Mouse (Mus musculus) c-Kit-positive CD71-negative TER-119-negative erythroid progenitor cells, embryonic 14.5 days (primary cell): Measurements from ENCODE around the gene Npas2.

Experiments
- DNase-seq: peaks from one replicate; pipeline ENCODE4 v3.0.0-alpha.2; 2013; ENCODE audit warnings: low read depth

The Npas2 gene

DNA sequence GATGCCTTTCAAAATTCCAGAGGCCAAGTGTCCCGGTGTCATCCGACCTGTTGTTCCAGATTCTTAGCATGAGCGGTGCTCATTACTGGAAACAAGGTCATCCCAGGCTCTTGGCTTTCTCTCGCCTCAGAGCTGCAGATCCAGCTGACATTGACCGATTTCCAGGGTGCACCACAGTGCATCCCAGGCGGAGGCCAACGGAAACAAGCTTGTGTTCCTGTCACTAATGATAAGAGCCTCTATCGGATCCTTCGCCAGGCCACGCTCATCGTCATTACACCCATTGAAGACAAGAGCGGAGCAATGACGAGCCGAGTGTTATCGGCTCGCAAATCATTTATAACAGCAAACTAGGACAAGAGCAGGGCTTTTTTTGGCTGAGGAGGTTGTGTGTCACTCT, 91.3 kb downstream of the Npas2 start:
- DNase-seq: no peak

- DNase-seq: no peak
These were observed 93.5 kb downstream of the Npas2 start for GRCm38 (mm10) chr1:39287076-39287475.

GRCm38 (mm10) chr1:39287831-39288230, 94.3 kb downstream of the Npas2 start:
- DNase-seq: no peak

GRCm38 (mm10) chr1:39288425-39288824, 94.9 kb downstream of the Npas2 start:
- no peak for DNase-seq

GRCm38 (mm10) chr1:39292001-39292400, 98.5 kb downstream of the Npas2 start:
- no peak for DNase-seq

DNA sequence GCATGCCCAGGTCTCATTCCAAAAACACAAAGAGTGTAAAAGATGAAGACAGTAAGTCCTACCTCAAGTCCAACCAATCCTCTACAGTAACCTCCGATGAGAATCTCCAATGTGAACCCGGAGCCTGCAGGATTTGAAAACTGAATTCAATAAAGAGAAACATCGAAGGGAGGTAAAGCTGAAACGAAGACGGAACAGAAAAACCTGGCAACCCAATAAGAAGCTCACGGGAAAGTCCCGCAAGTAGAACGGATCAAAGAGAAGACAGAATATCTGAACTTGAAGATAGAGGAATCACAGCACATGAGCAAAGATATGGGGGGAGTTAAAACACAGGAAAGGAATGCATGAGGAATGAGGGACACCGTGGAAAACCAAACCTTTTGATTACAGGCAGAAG, 104.8 kb downstream of the Npas2 start:
- no peak for DNase-seq

DNA sequence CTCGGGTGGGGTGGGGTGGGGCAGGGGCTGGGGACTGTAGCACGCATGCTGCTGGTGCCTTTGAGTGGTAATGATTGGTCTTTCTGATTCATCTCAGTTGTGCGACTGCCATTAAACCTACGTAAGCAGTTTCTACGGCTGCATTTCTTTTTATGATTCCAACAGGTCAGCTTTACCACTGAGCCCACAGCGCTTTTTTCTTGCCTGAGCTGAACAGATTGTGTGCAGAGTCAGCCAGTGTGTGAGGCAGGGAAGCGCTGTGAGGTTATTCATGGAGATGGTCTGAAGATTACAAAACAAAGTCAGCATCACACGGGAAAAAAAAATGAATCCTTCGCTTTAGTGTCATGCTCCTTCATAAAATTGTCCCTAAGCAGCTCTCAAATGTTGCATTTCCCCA, 106.7 kb downstream of the Npas2 start:
- DNase-seq: no peak

GRCm38 (mm10) chr1:39300676-39301075, 107.1 kb downstream of the Npas2 start:
- DNase-seq: no peak

- DNase-seq: no peak
These were observed 108.7 kb downstream of the Npas2 start for GRCm38 (mm10) chr1:39302246-39302645.

DNA sequence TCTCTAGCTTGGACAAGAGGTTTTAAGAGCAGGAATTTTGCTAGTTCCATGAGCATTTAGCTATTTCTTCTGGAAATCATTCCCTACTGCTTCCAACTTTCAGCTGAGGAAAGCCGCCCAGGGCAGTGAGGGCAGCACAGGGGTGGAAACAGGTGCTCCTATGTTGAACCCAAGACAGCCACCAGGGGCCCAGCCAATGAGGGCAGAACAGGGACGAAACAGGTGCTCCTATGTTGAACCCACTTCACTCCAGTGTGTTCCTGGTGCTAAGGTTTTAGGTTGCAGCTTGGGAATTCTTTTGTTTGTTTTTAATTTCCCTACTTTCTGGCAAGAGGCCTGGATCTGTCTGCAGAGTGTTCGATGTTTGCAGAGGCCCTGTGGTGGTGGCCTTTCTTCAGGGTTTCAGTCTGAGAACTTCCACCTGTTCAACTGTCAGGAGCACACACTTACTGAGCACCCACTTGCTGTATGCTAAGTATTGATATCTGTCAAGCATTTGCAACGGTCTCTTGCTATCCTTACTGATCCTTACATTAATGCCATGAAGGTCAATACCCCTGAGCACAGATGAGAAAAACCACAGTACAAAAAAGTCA, 109.6 kb downstream of the Npas2 start:
- no peak for DNase-seq

DNA sequence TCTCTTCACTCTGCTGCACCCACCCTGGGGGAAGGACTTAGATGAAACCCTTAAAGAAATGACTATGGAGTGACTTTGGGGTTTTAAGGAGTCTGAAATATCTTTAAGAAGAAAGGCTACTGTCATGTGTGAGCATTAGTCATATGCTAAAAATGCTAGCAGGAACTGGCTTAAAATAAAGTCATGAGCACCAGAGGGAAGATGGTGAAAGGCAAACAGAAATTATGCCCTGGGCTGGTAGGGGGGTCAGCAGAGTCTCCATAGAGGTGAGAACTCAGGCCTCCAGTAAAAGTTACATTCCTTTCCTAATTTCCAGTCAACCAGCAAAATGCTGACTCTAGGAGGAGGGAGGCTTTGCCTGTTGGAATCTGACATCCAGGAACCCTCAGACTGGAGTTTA, 113.8 kb downstream of the Npas2 start:
- DNase-seq: no peak

- DNase-seq: no peak
These were observed 114.4 kb downstream of the Npas2 start for GRCm38 (mm10) chr1:39307971-39308370.

GRCm38 (mm10) chr1:39309548-39309947, 116.0 kb downstream of the Npas2 start:
- DNase-seq: no peak

- no peak for DNase-seq
These were observed 118.9 kb downstream of the Npas2 start for GRCm38 (mm10) chr1:39312345-39312967.

- no peak for DNase-seq
These were observed 120.1 kb downstream of the Npas2 start for GRCm38 (mm10) chr1:39313352-39314245.

- no peak for DNase-seq
These were observed 124.4 kb downstream of the Npas2 start for GRCm38 (mm10) chr1:39317935-39318334.

- no peak for DNase-seq
These were observed 125.3 kb downstream of the Npas2 start for GRCm38 (mm10) chr1:39318870-39319269.

DNA sequence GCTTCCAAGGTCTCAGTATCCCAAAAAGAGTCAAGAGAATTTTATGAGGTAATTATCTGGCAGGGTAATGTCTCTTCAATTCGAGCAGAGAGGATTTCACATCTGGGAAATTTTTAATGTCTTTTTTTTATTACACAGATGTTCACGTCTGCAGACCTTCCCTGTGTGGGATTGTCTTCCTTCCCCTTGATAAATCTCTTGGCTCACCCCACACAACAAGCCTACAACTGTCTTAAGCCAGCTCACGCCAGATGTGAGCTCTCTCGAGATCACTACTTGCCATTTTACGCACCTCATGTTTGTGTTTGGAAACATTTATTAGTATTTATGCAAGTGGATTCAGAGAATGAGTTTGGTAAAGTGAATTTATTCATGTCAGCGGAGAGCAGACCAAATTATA, 128.4 kb downstream of the Npas2 start:
- no peak for DNase-seq

DNA sequence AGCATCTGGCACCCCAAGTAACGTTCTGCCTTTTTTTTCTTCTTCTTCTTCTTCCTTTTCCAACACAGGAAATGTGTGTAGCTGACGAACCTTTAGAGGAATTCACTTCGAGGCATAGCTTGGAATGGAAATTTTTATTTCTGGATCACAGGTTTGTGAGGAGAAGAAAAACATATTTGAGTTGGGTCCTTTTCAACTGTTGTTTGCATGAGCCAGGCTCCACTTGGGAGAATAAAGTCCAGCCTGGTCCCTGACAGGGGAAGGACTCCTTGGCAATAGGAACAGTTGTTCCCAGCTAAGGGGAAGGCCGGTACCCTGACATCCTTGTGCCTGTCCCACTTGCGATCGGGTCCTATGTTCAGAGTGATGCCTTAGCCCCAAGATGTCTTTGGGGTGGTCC, 131.7 kb downstream of the Npas2 start:
- no peak for DNase-seq

- DNase-seq: no peak
These were observed 134.0 kb downstream of the Npas2 start for GRCm38 (mm10) chr1:39327546-39327945.

- DNase-seq: no peak
These were observed 137.5 kb downstream of the Npas2 start for GRCm38 (mm10) chr1:39330857-39331594.

- no peak for DNase-seq
These were observed 138.9 kb downstream of the Npas2 start for GRCm38 (mm10) chr1:39332456-39332855.
